Mouse (Mus musculus) layer of hippocampus, adult 8-10 months (tissue): ENCODE measurements around the gene Ltc4s. TPM values are rescaled to one million over a fixed set of nuclear protein-coding genes. Genes with fewer than 3 reads are reported as not detected.

Experiments used
- DNase-seq, 2 experiments: peaks; one replicate each; pipeline ENCODE4 v3.0.0; 2022; ENCODE audit warnings: low spot score in 2 of 2
- total RNA-seq, 4 experiments: library from RNA; stranded (reverse); gene quantifications; 2 replicates each; pipeline ENCODE4 v1.2.4; 2022

Gene Ltc4s
- 10 to 100 TPM in 2 of 4 experiments, 1 to 10 TPM in 2; 6.2 to 23.4 (median 10.7) TPM for total RNA-seq

- DNase-seq, result no peak
Observed at GRCm38 (mm10) chr11:50238324-50238723, at the start of gene Ltc4s. TSS of gene Ltc4s (minus strand) at chr11:50238616.

- DNase-seq, result no peak
Observed at GRCm38 (mm10) chr11:50286428-50286827, 48.0 kb upstream of the Ltc4s start.

DNA sequence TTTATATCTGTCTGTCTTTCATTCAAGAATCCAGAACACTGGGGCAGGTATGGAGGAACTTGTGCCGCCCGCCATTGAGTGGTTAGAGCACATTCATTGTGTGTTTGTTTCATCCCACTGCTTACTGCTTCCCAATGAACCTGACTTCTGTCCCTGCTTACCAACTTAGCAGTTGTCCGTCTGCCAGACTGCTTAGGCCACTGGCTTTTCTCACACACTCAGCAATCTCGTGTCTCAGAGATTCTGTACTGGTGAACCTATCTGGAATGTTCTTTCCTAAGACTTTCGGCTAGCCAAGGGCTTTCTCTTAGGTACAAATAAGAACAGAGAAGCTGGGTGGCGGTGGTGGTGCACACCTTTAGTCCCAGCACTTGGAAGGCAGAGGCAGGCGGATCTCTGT is 47.3 kb upstream of the Ltc4s start:
- DNase-seq, result no peak

- DNase-seq, result no peak
Observed at GRCm38 (mm10) chr11:50285263-50285662, 46.8 kb upstream of the Ltc4s start.

DNA sequence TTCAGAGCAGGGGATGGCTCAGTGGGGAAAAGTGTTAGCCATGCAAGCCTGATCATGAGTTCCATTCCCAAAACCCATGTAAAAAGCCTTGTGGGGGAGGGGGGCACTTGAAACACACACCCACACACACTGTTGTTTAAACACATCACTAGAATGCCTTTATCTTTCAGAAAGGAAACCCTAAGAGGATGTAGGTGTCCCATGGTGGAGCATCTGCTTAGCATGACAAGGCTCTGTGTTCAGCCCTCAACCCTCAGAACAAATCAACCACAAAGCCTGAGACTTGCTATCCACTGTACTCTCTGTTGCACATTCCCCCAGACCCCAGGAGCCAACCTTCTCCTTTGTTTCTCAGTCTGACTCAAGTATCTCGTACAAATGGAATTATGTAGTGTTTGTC is 41.6 kb upstream of the Ltc4s start:
- no peak for DNase-seq

DNA sequence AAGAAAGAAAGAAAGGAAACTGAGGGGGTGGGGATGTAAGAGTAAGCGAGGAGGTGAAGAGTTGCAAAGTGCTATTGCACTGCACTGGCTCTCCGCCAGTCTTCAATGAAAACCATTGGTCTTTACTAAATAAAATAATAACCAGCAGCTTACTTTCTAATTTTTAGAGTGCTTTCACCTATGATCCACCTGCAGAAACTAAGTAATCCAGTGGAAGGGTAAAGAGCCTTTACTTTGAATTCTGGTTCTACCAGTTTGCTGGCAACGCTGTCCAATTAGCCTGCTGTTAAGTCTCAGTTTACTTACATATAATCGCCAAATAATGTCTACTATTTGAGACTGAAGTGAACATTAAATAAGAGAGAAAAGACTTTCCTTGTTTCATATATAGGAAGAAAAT is 40.6 kb upstream of the Ltc4s start:
- DNase-seq, result no peak

GRCm38 (mm10) chr11:50277706-50278105 is 39.3 kb upstream of the Ltc4s start:
- DNase-seq, result no peak

- no peak for DNase-seq
Observed at GRCm38 (mm10) chr11:50277025-50277424, 38.6 kb upstream of the Ltc4s start.

- DNase-seq, result no peak
Observed at GRCm38 (mm10) chr11:50275568-50276151, 37.2 kb upstream of the Ltc4s start.

DNA sequence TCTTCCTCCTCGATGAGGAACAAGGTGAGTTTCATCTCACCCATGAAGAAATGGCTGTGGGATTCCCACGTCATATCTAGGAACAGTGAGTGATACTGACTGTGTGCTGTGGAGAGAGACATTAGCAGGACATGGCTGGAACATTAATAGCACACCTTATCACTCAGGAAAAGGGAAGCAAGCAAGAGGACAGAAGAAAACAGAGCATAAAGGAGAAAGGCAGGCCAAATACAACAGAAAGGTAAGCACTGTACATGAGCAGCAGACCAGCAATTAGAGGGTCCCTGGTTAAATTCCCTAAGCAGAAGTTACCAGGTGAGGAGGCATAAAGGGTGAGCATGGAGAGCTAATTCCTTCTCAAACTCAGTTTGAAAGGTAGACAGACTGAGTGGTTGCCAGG is 36.7 kb upstream of the Ltc4s start:
- no peak for DNase-seq

DNA sequence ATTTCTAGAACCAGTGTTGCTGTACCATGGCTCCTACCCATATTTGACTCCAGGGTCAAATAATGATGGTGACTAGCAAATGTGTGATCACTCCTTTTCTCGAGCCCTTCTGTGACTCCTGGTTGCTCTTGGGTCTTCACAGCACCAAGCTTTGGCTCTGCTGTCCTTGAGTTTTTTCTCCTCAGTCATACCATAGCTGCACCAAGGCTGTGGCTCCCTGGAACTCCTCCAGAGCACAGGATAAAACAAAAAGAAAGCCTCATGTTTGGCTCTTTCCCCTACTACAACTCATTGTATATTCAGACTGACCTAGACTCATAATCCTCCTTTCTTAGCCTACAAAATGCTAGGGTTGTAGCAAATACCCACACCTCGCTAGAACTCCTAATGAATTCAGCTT is 34.4 kb upstream of the Ltc4s start:
- no peak for DNase-seq

- no peak for DNase-seq
Observed at GRCm38 (mm10) chr11:50269885-50270284, 31.5 kb upstream of the Ltc4s start.

DNA sequence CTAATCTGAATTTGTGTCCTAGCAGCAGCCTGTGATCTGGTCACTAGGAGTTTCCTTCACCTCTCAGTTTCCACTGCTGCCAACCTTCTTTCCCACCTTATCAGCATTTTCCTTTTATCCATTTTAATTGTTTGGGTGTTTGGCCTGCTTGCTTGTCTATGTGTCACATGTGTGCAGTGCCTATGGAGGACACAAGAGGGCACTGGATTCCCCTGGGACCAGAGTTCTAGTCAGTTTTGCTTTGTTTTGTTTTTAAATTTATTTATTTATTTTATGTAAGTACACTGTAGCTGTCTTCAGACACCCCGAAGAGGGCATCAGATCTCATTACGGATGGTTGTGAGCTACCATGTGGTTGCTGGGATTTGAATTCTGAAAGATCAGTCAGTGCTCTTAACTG is 30.7 kb upstream of the Ltc4s start:
- no peak for DNase-seq

DNA sequence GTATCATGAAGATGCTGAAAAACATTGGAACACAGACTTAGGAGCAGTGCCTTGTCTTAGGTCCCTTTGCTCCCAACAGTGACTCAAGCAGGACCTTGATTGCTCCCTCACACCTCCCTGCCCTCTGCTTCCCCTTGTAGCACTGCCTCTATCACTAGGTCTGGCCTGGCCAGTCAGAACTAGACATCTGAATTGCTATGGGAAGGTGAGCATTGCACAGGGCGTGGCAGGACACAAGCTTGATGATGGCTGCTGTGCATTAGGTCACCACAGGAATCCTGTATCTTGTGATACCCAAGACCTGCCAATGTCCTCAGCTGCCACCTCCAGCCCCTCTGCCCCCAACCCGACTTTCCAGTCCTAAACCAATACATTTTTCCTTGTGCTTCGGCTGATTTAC is 28.6 kb upstream of the Ltc4s start:
- DNase-seq, result no peak

DNA sequence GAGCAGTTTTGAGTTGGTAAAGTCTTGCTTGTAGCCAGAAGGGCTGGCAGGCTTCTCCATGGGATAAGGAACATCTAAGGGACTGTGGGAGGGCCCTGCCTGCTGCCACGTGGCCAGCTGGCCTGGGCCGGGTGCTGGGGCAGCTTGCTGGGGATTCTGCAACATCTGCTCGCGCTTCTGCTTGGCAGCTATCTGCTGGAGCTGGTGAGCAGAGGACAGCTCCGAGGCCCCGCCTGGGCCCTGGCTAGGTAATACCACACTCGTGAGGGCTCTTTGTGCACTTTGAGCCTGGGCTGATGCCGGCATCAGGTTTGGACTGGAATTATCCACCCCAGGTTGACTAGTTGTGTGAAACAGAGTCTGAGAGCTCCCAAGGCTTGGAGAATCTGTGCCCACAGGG is 27.5 kb upstream of the Ltc4s start:
- DNase-seq, result no peak

DNA sequence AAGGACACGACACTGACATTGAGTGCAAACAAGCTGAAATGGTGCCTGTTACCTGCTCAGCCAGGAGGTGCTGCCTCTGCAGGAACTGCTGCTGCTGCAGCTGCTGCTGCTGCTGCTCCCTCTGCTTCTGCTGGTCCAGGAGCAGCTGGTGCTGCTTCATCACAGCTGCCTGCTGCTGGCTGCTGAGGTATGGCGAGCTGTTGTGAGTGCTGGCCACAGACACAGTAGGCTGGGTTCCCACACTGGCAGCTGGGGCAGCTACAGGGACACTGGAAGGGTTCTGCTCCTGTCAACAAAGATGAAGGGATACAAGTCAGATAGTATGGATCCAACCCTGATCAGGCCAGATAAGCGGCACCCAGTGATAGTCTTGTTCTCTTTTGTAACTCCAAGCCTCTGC is 24.8 kb upstream of the Ltc4s start:
- no peak for DNase-seq

DNA sequence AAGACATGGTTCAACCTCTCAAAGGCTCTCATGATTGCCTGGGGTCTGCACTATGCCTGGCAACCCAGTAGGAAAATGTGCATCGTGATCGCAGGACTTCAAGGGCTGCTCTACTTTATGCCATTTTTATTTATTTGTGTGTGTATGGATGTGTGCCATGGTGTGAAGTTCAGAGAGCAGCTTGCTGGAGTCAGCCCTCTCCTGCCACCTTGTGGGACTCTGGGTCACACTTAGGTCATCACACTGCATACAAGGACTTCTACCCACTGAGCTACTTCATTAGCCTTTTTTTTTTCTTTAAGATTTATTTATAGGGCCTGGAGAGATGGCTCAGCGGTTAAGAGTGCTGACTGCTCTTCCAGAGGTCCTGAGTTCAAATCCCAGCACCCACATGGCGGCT is 23.6 kb upstream of the Ltc4s start:
- no peak for DNase-seq

- DNase-seq, result peak in 1 of 2 experiments; percentile 64
Observed at GRCm38 (mm10) chr11:50258310-50258709, 19.9 kb upstream of the Ltc4s start.

GRCm38 (mm10) chr11:50256615-50257014 is 18.2 kb upstream of the Ltc4s start:
- no peak for DNase-seq

DNA sequence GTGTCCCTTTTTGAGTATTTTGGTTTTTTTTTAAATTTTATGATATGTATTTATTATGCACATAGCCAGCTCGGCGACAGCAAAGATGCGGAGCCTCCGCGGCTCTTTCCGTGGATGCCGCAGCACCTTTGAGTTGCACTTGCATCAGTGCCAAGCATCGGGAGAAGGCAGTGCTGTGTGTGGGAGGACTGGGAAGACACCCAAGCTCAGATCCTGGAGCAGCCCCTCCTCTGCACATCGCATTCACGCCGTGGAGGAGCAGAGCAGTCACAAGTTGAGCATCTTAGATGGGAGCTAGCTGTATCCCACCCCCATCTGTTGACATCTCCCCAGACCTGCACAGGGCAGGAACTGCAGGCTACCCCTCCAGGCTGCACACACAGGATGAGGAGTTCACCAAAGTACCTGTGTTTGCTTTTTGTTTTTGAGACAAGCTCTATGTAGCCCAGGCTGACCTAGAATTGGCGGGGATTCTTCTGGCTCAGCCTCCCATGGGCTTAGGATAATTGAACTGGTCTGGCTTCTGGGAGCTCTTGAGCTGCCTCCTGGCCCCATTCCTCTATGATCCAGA is 15.7 kb upstream of the Ltc4s start:
- peak; percentile 77 to 81 for DNase-seq

DNA sequence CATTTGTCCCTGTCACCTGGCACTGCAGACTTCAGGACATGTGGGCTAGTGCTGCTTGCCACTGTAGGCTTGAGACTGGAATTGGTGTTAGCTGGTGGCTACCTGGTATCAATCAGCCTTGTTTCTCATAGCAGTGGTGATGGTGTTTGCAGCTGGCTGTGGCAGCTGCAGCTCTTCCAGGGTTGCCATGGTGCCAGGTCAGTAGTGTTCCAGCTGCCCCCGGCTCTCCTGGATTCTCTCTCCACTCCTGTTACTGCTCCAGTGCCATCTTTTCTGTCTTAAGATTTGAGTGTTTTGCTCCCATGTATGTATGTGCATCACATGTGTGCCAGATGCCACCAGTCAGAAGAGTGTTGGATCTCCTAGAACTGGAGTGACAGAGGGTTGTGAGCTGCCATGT is 15.0 kb upstream of the Ltc4s start:
- no peak for DNase-seq

- DNase-seq, result no peak
Observed at GRCm38 (mm10) chr11:50252684-50253265, 14.4 kb upstream of the Ltc4s start.

DNA sequence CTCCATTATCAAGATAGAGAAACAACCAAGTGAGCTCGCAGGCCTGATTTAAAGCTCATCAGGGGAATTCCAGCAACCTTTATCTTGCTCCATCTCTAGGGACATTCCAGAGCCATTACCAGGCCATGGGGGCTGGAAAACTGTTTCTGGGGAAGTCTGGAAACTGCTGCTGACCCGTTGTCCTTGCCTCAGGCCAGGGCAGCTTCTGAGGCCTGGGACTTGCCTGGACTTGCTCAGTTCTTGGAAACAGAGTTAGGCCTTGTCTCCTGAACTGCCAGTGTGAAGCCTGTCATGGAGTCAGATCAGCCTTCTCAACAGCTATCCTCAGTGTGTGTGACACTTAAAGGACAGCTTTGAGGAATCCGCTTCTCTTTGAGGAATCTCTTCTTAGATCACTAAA is 13.8 kb upstream of the Ltc4s start:
- no peak for DNase-seq
